Mouse (Mus musculus): ENCODE results near the gene Asb10. TPM values are rescaled to one million over a fixed set of nuclear protein-coding genes. Genes with fewer than 3 reads are reported as not detected.

The Asb10 gene
- total and polyA plus RNA-seq, 2 experiments from 2014 or later = 0.31 to 1.2 TPM

- peaks cover 43% of the 10 kb centered on the region for H3K27me3 ChIP-seq (ENCODE audit: insufficient read depth, low read length)
- no peak overlapping the region for H3K9ac ChIP-seq (replicated peaks; ENCODE audit: low read length, poor library complexity, severe bottlenecking)
- H3K4me3 ChIP-seq (ENCODE audit: low read depth, low read length) = no peak overlapping the region
- peak; percentile 100 for TF ChIP-seq CTCF (IDR thresholded peaks at IDR 0.05)
- no peak overlapping the region for H3K4me2 ChIP-seq (ENCODE audit: low read depth, low read length, poor library complexity, severe bottlenecking)
- ATAC-seq (ENCODE audit: low FRiP score) = peak; percentile 61
- no peaks in the 10 kb centered on the region for H3K36me3 ChIP-seq (ENCODE audit: insufficient read depth, low read length)
- 21% methylated on average over 24 of the region's 24 CpGs for WGBS
- no peaks in the 10 kb centered on the region for H3K4me1 ChIP-seq (ENCODE audit: insufficient read depth, low read length)
- no peaks in the 10 kb centered on the region for H3K9me3 ChIP-seq (ENCODE audit: low read length)
- H3K27ac ChIP-seq (ENCODE audit: low read depth, low read length) = no peak overlapping the region
- peak; percentile 90 for DNase-seq (ENCODE audit: low spot score)
Measured at GRCm38 (mm10) chr5:24530042-24530689, 10.6 kb downstream of the Asb10 start.

GRCm38 (mm10) chr5:24527780-24528179 lies 13.0 kb downstream of the Asb10 start:
- H3K36me3 ChIP-seq (ENCODE audit: insufficient read depth, low read length) = no peaks in the 10 kb centered on the region
- no peak overlapping the region for H3K4me2 ChIP-seq (ENCODE audit: low read depth, low read length, poor library complexity, severe bottlenecking)
- DNase-seq (ENCODE audit: low spot score) = no peak
- H3K9ac ChIP-seq (replicated peaks; ENCODE audit: low read length, poor library complexity, severe bottlenecking) = no peak overlapping the region
- no peak for ATAC-seq (ENCODE audit: low FRiP score)
- H3K27ac ChIP-seq (ENCODE audit: low read depth, low read length) = no peak overlapping the region
- H3K4me3 ChIP-seq (ENCODE audit: low read depth, low read length) = no peak overlapping the region
- no peaks in the 10 kb centered on the region for H3K4me1 ChIP-seq (ENCODE audit: insufficient read depth, low read length)
- H3K9me3 ChIP-seq (ENCODE audit: low read length) = no peaks in the 10 kb centered on the region
- H3K27me3 ChIP-seq (ENCODE audit: insufficient read depth, low read length) = peaks cover 63% of the 10 kb centered on the region
- WGBS = 17% methylated on average over 6 of the region's 6 CpGs
- no peak for TF ChIP-seq CTCF (IDR thresholded peaks at IDR 0.05)

GRCm38 (mm10) chr5:24526889-24527230 lies 13.9 kb downstream of the Asb10 start, which contains the start of gene Gbx1:
TSS of gene Gbx1 (minus strand) at chr5:24527202.
- WGBS = under 1% methylated on average over 19 of the region's 49 CpGs
- no peaks in the 10 kb centered on the region for H3K9me3 ChIP-seq (ENCODE audit: low read length)
- H3K4me1 ChIP-seq (ENCODE audit: insufficient read depth, low read length) = no peaks in the 10 kb centered on the region
- ATAC-seq (ENCODE audit: low FRiP score) (no peak), DNase-seq (ENCODE audit: low spot score) (no peak)
- H3K4me2 ChIP-seq (ENCODE audit: low read depth, low read length, poor library complexity, severe bottlenecking) = peak within 1 kb of the TSS; percentile 96
- peak within 1 kb of the TSS; percentile 48 for H3K4me3 ChIP-seq (ENCODE audit: low read depth, low read length)
- TF ChIP-seq CTCF (IDR thresholded peaks at IDR 0.05) = no peak
- H3K27ac ChIP-seq (ENCODE audit: low read depth, low read length) = no peak within 1 kb of the TSS
- peaks cover 72% of the 10 kb centered on the region for H3K27me3 ChIP-seq (ENCODE audit: insufficient read depth, low read length)
- H3K9ac ChIP-seq (replicated peaks; ENCODE audit: low read length, poor library complexity, severe bottlenecking) = peak within 1 kb of the TSS; percentile 48; the same call in 1 of the 2 replicates
- H3K36me3 ChIP-seq (ENCODE audit: insufficient read depth, low read length) = no peaks in the 10 kb centered on the region

GRCm38 (mm10) chr5:24526190-24526888 lies 14.4 kb downstream of the Asb10 start:
- peaks cover 73% of the 10 kb centered on the region for H3K27me3 ChIP-seq (ENCODE audit: insufficient read depth, low read length)
- H3K4me2 ChIP-seq (ENCODE audit: low read depth, low read length, poor library complexity, severe bottlenecking) = peak overlapping the region; percentile 96
- 1% methylated on average over 62 of the region's 109 CpGs for WGBS
- no peaks in the 10 kb centered on the region for H3K4me1 ChIP-seq (ENCODE audit: insufficient read depth, low read length)
- H3K9ac ChIP-seq (replicated peaks; ENCODE audit: low read length, poor library complexity, severe bottlenecking) = peak overlapping the region; percentile 48; the same call in 1 of the 2 replicates
- ATAC-seq (ENCODE audit: low FRiP score) (peak; percentile 38; the same call in 1 of the 2 replicates), DNase-seq (ENCODE audit: low spot score) (no peak)
- peak overlapping the region; percentile 48 for H3K4me3 ChIP-seq (ENCODE audit: low read depth, low read length)
- H3K9me3 ChIP-seq (ENCODE audit: low read length) = no peaks in the 10 kb centered on the region
- no peak overlapping the region for H3K27ac ChIP-seq (ENCODE audit: low read depth, low read length)
- TF ChIP-seq CTCF (IDR thresholded peaks at IDR 0.05) = no peak
- no peaks in the 10 kb centered on the region for H3K36me3 ChIP-seq (ENCODE audit: insufficient read depth, low read length)

- no peak overlapping the region for H3K27ac ChIP-seq (ENCODE audit: low read depth, low read length)
- 5% methylated on average over 34 of the region's 34 CpGs for WGBS
- H3K9ac ChIP-seq (replicated peaks; ENCODE audit: low read length, poor library complexity, severe bottlenecking) = no peak overlapping the region
- H3K36me3 ChIP-seq (ENCODE audit: insufficient read depth, low read length) = no peaks in the 10 kb centered on the region
- peak overlapping the region; percentile 48 for H3K4me3 ChIP-seq (ENCODE audit: low read depth, low read length)
- ATAC-seq (ENCODE audit: low FRiP score) (no peak), DNase-seq (ENCODE audit: low spot score) (no peak)
- no peaks in the 10 kb centered on the region for H3K9me3 ChIP-seq (ENCODE audit: low read length)
- peaks cover 72% of the 10 kb centered on the region for H3K27me3 ChIP-seq (ENCODE audit: insufficient read depth, low read length)
- no peak for TF ChIP-seq CTCF (IDR thresholded peaks at IDR 0.05)
- H3K4me2 ChIP-seq (ENCODE audit: low read depth, low read length, poor library complexity, severe bottlenecking) = peak overlapping the region; percentile 96
- H3K4me1 ChIP-seq (ENCODE audit: insufficient read depth, low read length) = no peaks in the 10 kb centered on the region
Measured at GRCm38 (mm10) chr5:24525360-24526189, 15.2 kb downstream of the Asb10 start.
